Mouse (Mus musculus): ENCODE results near the gene Pcbd2.

- TF ChIP-seq CTCF (IDR thresholded peaks at IDR 0.05; ENCODE audit: extremely low read depth, insufficient read depth, insufficient read length, insufficient replicate concordance): no peak
- TF ChIP-seq POLR2A (IDR thresholded peaks at IDR 0.05; ENCODE audit: low read depth, low read length): peak; percentile 48
Measured at GRCm38 (mm10) chr13:55714501-55715166, 12.5 kb upstream of the Pcbd2 start, which contains the start of gene Txndc15.

All from spleen, adult 2 months (tissue).